ENCODE assay signal across 10 mouse cellular contexts in genomic region chr10:39624837-39625625, GRCm38 (mm10). TPM values are rescaled to one million over a fixed set of nuclear protein-coding genes. Genes with fewer than 3 reads are reported as not detected.
A peak's percentile ranks its signal among the peaks of the same experiment; 100 is the strongest.
DNase-seq lines count a peak whose midpoint lies in the region; ATAC-seq and TF ChIP-seq lines count a peak whose summit lies in the region.
"Had no signal": no experiment of that assay in that cellular context is flagged by ENCODE, and none has a peak within 500 bp of the region (broad histone marks: within the 10 kb centered on the region; RNA-seq: fewer than 3 reads in every experiment).

No protein-coding gene starts in this region.

- no peak overlapping the region for H3K4me3 ChIP-seq in hindbrain, embryonic 10.5 days
- no peak overlapping the region for H3K4me3 ChIP-seq in hindbrain, embryonic 11.5 days (ENCODE audit: low read depth, low read length)
- H3K4me3 ChIP-seq in brown adipose tissue, adult 24 weeks (ENCODE audit: insufficient read depth, low read depth, low read length), result no peak overlapping the region
- no peak overlapping the region for H3K4me3 ChIP-seq in kidney, embryonic 14.5 days (ENCODE audit: low read length)
- H3K4me3 ChIP-seq in lung, embryonic 16.5 days (ENCODE audit: low read length), result no peak overlapping the region
- H3K4me3 ChIP-seq in forebrain, postnatal 0 days (ENCODE audit: low read depth, low read length), result no peak overlapping the region
- H3K4me3 ChIP-seq: layer of hippocampus, adult 2 months; myocyte had no signal

- no peak for DNase-seq in hindbrain, embryonic 10.5 days (ENCODE audit: low spot score)
- DNase-seq in hindbrain, embryonic 11.5 days (ENCODE audit: low spot score), result no peak
- no peak for DNase-seq in left cerebral cortex, postnatal 36 days (ENCODE audit: low spot score in 2 of 2)
- DNase-seq in left cerebral cortex, postnatal 10 days (ENCODE audit: extremely low spot score in 1 of 2, low spot score in 2 of 2), result no peak
- DNase-seq in forebrain, postnatal 0 days, result no peak

- WGBS in hindbrain, embryonic 10.5 days, result 67% methylated on average over 12 of the region's 12 CpGs
- 64% methylated on average over 12 of the region's 12 CpGs for WGBS in hindbrain, embryonic 11.5 days
- 35% methylated on average over 12 of the region's 12 CpGs for WGBS in kidney, embryonic 14.5 days
- whole genome bisulfite sequencing in lung, embryonic 16.5 days, result 36% methylated on average over 12 of the region's 12 CpGs
- 54% methylated on average over 12 of the region's 12 CpGs for WGBS in forebrain, postnatal 0 days

- H3K4me2 ChIP-seq in hindbrain, embryonic 11.5 days (replicated peaks; ENCODE audit: low read depth, low read length), result no peak overlapping the region
- no peak overlapping the region for H3K4me2 ChIP-seq in kidney, embryonic 14.5 days (replicated peaks; ENCODE audit: low read depth, low read length)
- peak overlapping the region; percentile 4; the same call in 1 of the 2 replicates for H3K4me2 ChIP-seq in lung, embryonic 16.5 days (ENCODE audit: low read depth, low read length)
- H3K4me2 ChIP-seq in forebrain, postnatal 0 days (ENCODE audit: low read depth), result no peak overlapping the region

- H3K9me3 ChIP-seq in hindbrain, embryonic 10.5 days, result no peaks in the 10 kb centered on the region
- no peaks in the 10 kb centered on the region for H3K9me3 ChIP-seq in hindbrain, embryonic 11.5 days (ENCODE audit: control insufficient read depth, low read length)
- no peaks in the 10 kb centered on the region for H3K9me3 ChIP-seq in kidney, embryonic 14.5 days (ENCODE audit: control insufficient read depth, low read length)
- H3K9me3 ChIP-seq in lung, embryonic 16.5 days (ENCODE audit: control insufficient read depth, low read length), result no peaks in the 10 kb centered on the region
- H3K9me3 ChIP-seq in forebrain, postnatal 0 days (ENCODE audit: low read length), result no peaks in the 10 kb centered on the region

- H3K36me3 ChIP-seq in hindbrain, embryonic 10.5 days, result peaks cover 24% of the 10 kb centered on the region
- H3K36me3 ChIP-seq in hindbrain, embryonic 11.5 days (ENCODE audit: control insufficient read depth, insufficient read depth, low read length), result no peaks in the 10 kb centered on the region
- H3K36me3 ChIP-seq in kidney, embryonic 14.5 days (ENCODE audit: control insufficient read depth, insufficient read depth, low read length), result peaks cover 7% of the 10 kb centered on the region; the same call in 1 of the 2 replicates
- H3K36me3 ChIP-seq in lung, embryonic 16.5 days (ENCODE audit: control insufficient read depth, insufficient read depth, low read length), result peaks cover 14% of the 10 kb centered on the region
- H3K36me3 ChIP-seq in forebrain, postnatal 0 days (ENCODE audit: insufficient read depth), result peaks cover 9% of the 10 kb centered on the region; the same call in 1 of the 2 replicates

- no peak for ATAC-seq in hindbrain, embryonic 11.5 days (ENCODE audit: low FRiP score)
- no peak for ATAC-seq in kidney, embryonic 14.5 days (ENCODE audit: low FRiP score, low TSS enrichment)
- no peak for ATAC-seq in lung, embryonic 16.5 days (ENCODE audit: low read depth)
- ATAC-seq in forebrain, postnatal 0 days, result no peak

- peak overlapping the region; percentile 45; the same call in 1 of the 2 replicates for H3K27ac ChIP-seq in hindbrain, embryonic 10.5 days
- no peak overlapping the region for H3K27ac ChIP-seq in hindbrain, embryonic 11.5 days (ENCODE audit: low read depth, low read length)
- H3K27ac ChIP-seq in brown adipose tissue, adult 24 weeks (replicated peaks; ENCODE audit: low read depth, low read length), result 0 out of 2 replicates have a peak overlapping the region, but pooled peaks have one; percentile 15
- peak overlapping the region; percentile 51; the same call in 1 of the 2 replicates for H3K27ac ChIP-seq in kidney, embryonic 14.5 days (ENCODE audit: low read depth, low read length)
- peak overlapping the region; percentile 81 for H3K27ac ChIP-seq in lung, embryonic 16.5 days (ENCODE audit: low read length)
- H3K27ac ChIP-seq in forebrain, postnatal 0 days (ENCODE audit: low read depth, low read length), result no peak overlapping the region
- H3K27ac ChIP-seq: layer of hippocampus, adult 2 months had no signal

- no peak overlapping the region for H3K9ac ChIP-seq in hindbrain, embryonic 11.5 days (ENCODE audit: low read depth, low read length)
- H3K9ac ChIP-seq in kidney, embryonic 14.5 days (ENCODE audit: low read depth, low read length), result no peak overlapping the region
- no peak overlapping the region for H3K9ac ChIP-seq in lung, embryonic 16.5 days (ENCODE audit: low read length)
- H3K9ac ChIP-seq in forebrain, postnatal 0 days, result no peak overlapping the region

- intact Hi-C loops in left cerebral cortex, postnatal 36 days (cut with DNase I), result no loop called here
- intact Hi-C loops in left cerebral cortex, postnatal 10 days (cut with DNase I), result no loop called here

- TF ChIP-seq CTCF in forebrain, postnatal 0 days (IDR thresholded peaks at IDR 0.05; ENCODE audit: low read depth), result no peak

- peaks cover 33% of the 10 kb centered on the region for H3K4me1 ChIP-seq in hindbrain, embryonic 10.5 days (replicated peaks)
- H3K4me1 ChIP-seq in hindbrain, embryonic 11.5 days (replicated peaks; ENCODE audit: control insufficient read depth, insufficient read depth, low read length), result no peaks in the 10 kb centered on the region
- peaks cover 5% of the 10 kb centered on the region; the same call in 1 of the 2 replicates for H3K4me1 ChIP-seq in brown adipose tissue, adult 24 weeks (ENCODE audit: control insufficient read depth, insufficient read depth, insufficient read length, low read length)
- peaks cover 37% of the 10 kb centered on the region for H3K4me1 ChIP-seq in kidney, embryonic 14.5 days (ENCODE audit: control insufficient read depth, insufficient read depth, low read length)
- peaks cover 36% of the 10 kb centered on the region for H3K4me1 ChIP-seq in lung, embryonic 16.5 days (replicated peaks; ENCODE audit: control insufficient read depth, insufficient read depth, low read length)
- peaks cover 14% of the 10 kb centered on the region for H3K4me1 ChIP-seq in forebrain, postnatal 0 days (ENCODE audit: insufficient read depth)

- no peaks in the 10 kb centered on the region for H3K27me3 ChIP-seq in hindbrain, embryonic 10.5 days (ENCODE audit: insufficient read depth, poor library complexity, severe bottlenecking)
- H3K27me3 ChIP-seq in hindbrain, embryonic 11.5 days (ENCODE audit: control insufficient read depth, insufficient read depth, low read length), result no peaks in the 10 kb centered on the region
- H3K27me3 ChIP-seq in kidney, embryonic 14.5 days (ENCODE audit: control insufficient read depth, insufficient read depth, low read length), result no peaks in the 10 kb centered on the region; the same call in 1 of the 2 replicates
- no peaks in the 10 kb centered on the region for H3K27me3 ChIP-seq in lung, embryonic 16.5 days (ENCODE audit: control insufficient read depth, insufficient read depth, low read depth, low read length)
- H3K27me3 ChIP-seq in forebrain, postnatal 0 days (ENCODE audit: insufficient read depth, low read length), result no peaks in the 10 kb centered on the region

RNA-seq across cellular contexts. Expression of gene Traf3ip2, which starts 12.3 kb away (rescaled TPM):
- 8.3 and 8.8 TPM in 2 replicates for polyA plus RNA-seq in hindbrain, embryonic 10.5 days (2016; fragmentation: Nextera tagmentation; extraction: Ambion mirVana)
- polyA plus RNA-seq in hindbrain, embryonic 11.5 days (2014; fragmentation: Nextera tagmentation; extraction: Ambion mirVana), result 5.6 and 7.2 TPM in 2 replicates
- 3.6 and 6.6 TPM in 2 replicates for polyA plus RNA-seq in brown adipose tissue, adult 24 weeks (2012; ENCODE audit: insufficient read depth, insufficient read length, missing spikeins)
- 16.6 and 19.6 TPM in 2 replicates for polyA plus RNA-seq in kidney, embryonic 14.5 days (2014; fragmentation: Nextera tagmentation; extraction: Ambion mirVana)
- polyA plus RNA-seq in lung, embryonic 16.5 days (2015; fragmentation: Nextera tagmentation; extraction: Ambion mirVana), result 34.2 and 37.9 TPM in 2 replicates
- total RNA-seq in left cerebral cortex, postnatal 36 days (2021), result 1 to 10 TPM in 1 of 2 experiments, under 1 TPM in 1; 0.77 to 1.4 TPM
- total RNA-seq in left cerebral cortex, postnatal 10 days (2021), result 1 to 10 TPM in 1 of 2 experiments, under 1 TPM in 1; 0.47 to 1.2 TPM
- 0.24 and 0.77 TPM in 2 replicates for total RNA-seq in forebrain, postnatal 0 days (2014; rRNA removed)
- polyA plus RNA-seq in forebrain, postnatal 0 days (2015; fragmentation: Nextera tagmentation; extraction: Ambion mirVana), result 4.8 and 6.0 TPM in 2 replicates

Comparison
In these comparisons a context has a peak if more than half of its experiments do, and no peak if none do; other contexts are left out.
1. H3K27ac ChIP-seq: peak in hindbrain, embryonic 10.5 days (single experiment), brown adipose tissue, adult 24 weeks (single experiment), kidney, embryonic 14.5 days (single experiment) and lung, embryonic 16.5 days (single experiment); none in hindbrain, embryonic 11.5 days (single experiment) and forebrain, postnatal 0 days (single experiment).